Mouse (Mus musculus) CH12.LX (cell line): ENCODE measurements around the gene Stk39. TPM values are rescaled to one million over a fixed set of nuclear protein-coding genes. Genes with fewer than 3 reads are reported as not detected.

Source experiments
- DNase-seq: peaks from one replicate; pipeline ENCODE4 v3.0.0-alpha.2; 2013; ENCODE audit errors: extremely low read depth
- H3K27ac ChIP-seq: 2 replicates; pipeline ENCODE4 v1.5.1; 2012; ENCODE audit warnings: low read depth, mild to moderate bottlenecking, control low read depth, moderate library complexity; ENCODE audit not compliant: insufficient read depth
- H3K27me3 ChIP-seq: replicated peaks from 2 replicates; pipeline ENCODE3; 2012; ENCODE audit warnings: inconsistent platforms
- H3K36me3 ChIP-seq, 2 experiments: replicated peaks in 1 of 2; 2 replicates each; pipeline versions ENCODE3 to v1.6.1; 2012; ENCODE audit warnings: inconsistent platforms in 1 of 2, low read length in 1 of 2, mild to moderate bottlenecking in 1 of 2, mixed read lengths in 1 of 2, moderate library complexity in 1 of 2; ENCODE audit not compliant: control insufficient read depth in 1 of 2, insufficient read depth in 1 of 2
- H3K4me1 ChIP-seq, 2 experiments: 2 replicates each; pipeline ENCODE4 v1.6.1; 2012; ENCODE audit warnings: inconsistent platforms in 1 of 2, moderate library complexity in 1 of 2; ENCODE audit not compliant: insufficient read depth in 2 of 2, control insufficient read depth in 1 of 2
- H3K4me2 ChIP-seq: 2 replicates; pipeline ENCODE4 v1.6.1; 2012; ENCODE audit warnings: low read depth, mild to moderate bottlenecking, control low read depth; ENCODE audit not compliant: poor library complexity, insufficient read depth, severe bottlenecking
- H3K4me3 ChIP-seq, 3 experiments: fragments of 150-350 bp in 1 of 3; sonication (generic) in 1 of 3; replicated peaks in 1 of 3; 2 replicates each; pipeline versions ENCODE3 to v1.5.1; 2011 to 2012; ENCODE audit warnings: low read depth in 2 of 3, low read length in 2 of 3, mild to moderate bottlenecking in 2 of 3, moderate library complexity in 2 of 3, control low read depth in 1 of 3, improper control_type of control experiment in 1 of 3, inconsistent platforms in 1 of 3, mixed read lengths in 1 of 3; ENCODE audit not compliant: poor library complexity in 1 of 3
- H3K79me2 ChIP-seq: replicated peaks from 2 replicates; pipeline ENCODE4 v1.6.1; 2012; ENCODE audit warnings: mild to moderate bottlenecking, moderate library complexity; ENCODE audit not compliant: control insufficient read depth, poor library complexity, insufficient read depth, severe bottlenecking; ENCODE audit errors: extremely low read depth
- H3K9ac ChIP-seq: 2 replicates; pipeline ENCODE4 v1.6.1; 2012; ENCODE audit warnings: low read depth, mild to moderate bottlenecking, control low read depth, moderate library complexity; ENCODE audit not compliant: insufficient read depth
- H3K9me3 ChIP-seq: replicated peaks from 2 replicates; pipeline ENCODE3; 2012; ENCODE audit warnings: low read length, inconsistent platforms, mixed read lengths
- BHLHE40 ChIP-seq: IDR thresholded peaks from 2 replicates; pipeline ENCODE4 v1.6.1; 2011; ENCODE audit warnings: mild to moderate bottlenecking, low read depth, low read length, improper control_type of control experiment
- CHD2 ChIP-seq: IDR thresholded peaks from 2 replicates; pipeline ENCODE4 v1.6.1; 2011; ENCODE audit warnings: low read length, improper control_type of control experiment
- CTCF ChIP-seq, 2 experiments: IDR thresholded peaks in 1 of 2; conservative IDR thresholded peaks in 1 of 2; 2 replicates each; pipeline ENCODE4 v1.5.1; 2011 to 2012; ENCODE audit warnings: low read depth in 2 of 2, low read length in 2 of 2, improper control_type of control experiment in 1 of 2, inconsistent platforms in 1 of 2, mild to moderate bottlenecking in 1 of 2, moderate library complexity in 1 of 2
- ELF1 ChIP-seq: IDR thresholded peaks from 2 replicates; pipeline ENCODE4 v1.6.1; 2014; ENCODE audit warnings: low read depth, mild to moderate bottlenecking, inconsistent platforms, low read length, improper control_type of control experiment
- EP300 ChIP-seq: IDR thresholded peaks from 2 replicates; pipeline ENCODE4 v1.6.1; 2011; ENCODE audit warnings: low read length, improper control_type of control experiment
- ETS1 ChIP-seq: conservative IDR thresholded peaks from 2 replicates; pipeline ENCODE4 v1.6.1; 2012; ENCODE audit warnings: low read depth, mild to moderate bottlenecking, inconsistent platforms, low read length, improper control_type of control experiment, moderate library complexity
- HCFC1 ChIP-seq: IDR thresholded peaks from 2 replicates; pipeline ENCODE4 v1.6.1; 2012; ENCODE audit warnings: low read depth, mild to moderate bottlenecking, inconsistent platforms, low read length, improper control_type of control experiment
- KAT2A ChIP-seq: IDR thresholded peaks from 2 replicates; pipeline ENCODE4 v1.6.1; 2012; ENCODE audit warnings: low read length, improper control_type of control experiment, inconsistent platforms; ENCODE audit not compliant: insufficient replicate concordance
- MAFK ChIP-seq: IDR thresholded peaks from 2 replicates; pipeline ENCODE4 v1.6.1; 2011; ENCODE audit warnings: low read length, improper control_type of control experiment; ENCODE audit not compliant: insufficient replicate concordance
- MAX ChIP-seq: IDR thresholded peaks from 2 replicates; pipeline ENCODE4 v1.6.1; 2011; ENCODE audit warnings: low read length, improper control_type of control experiment
- MEF2A ChIP-seq: IDR thresholded peaks from 2 replicates; pipeline ENCODE4 v1.6.1; 2014; ENCODE audit warnings: low read depth, mild to moderate bottlenecking, inconsistent platforms, low read length, improper control_type of control experiment, borderline replicate concordance
- MXI1 ChIP-seq: IDR thresholded peaks from 2 replicates; pipeline ENCODE4 v1.6.1; 2011; ENCODE audit warnings: mild to moderate bottlenecking, low read depth, low read length, improper control_type of control experiment
- MYC ChIP-seq: IDR thresholded peaks from 2 replicates; pipeline ENCODE4 v1.6.1; 2011; ENCODE audit warnings: low read depth, mild to moderate bottlenecking, improper control_type of control experiment, low read length
- PAX5 ChIP-seq: IDR thresholded peaks from 2 replicates; pipeline ENCODE4 v1.6.1; 2012; ENCODE audit warnings: low read length, inconsistent platforms, mixed read lengths
- POLR2A ChIP-seq: IDR thresholded peaks from 2 replicates; pipeline ENCODE4 v1.6.1; 2011; ENCODE audit warnings: low read depth, mild to moderate bottlenecking, improper control_type of control experiment, low read length
- POLR2AphosphoS2 ChIP-seq: IDR thresholded peaks from 2 replicates; pipeline ENCODE4 v1.6.1; 2011; ENCODE audit warnings: low read depth, low read length, improper control_type of control experiment
- RAD21 ChIP-seq: IDR thresholded peaks from 2 replicates; pipeline ENCODE4 v1.6.1; 2011; ENCODE audit warnings: low read depth, mild to moderate bottlenecking, low read length, improper control_type of control experiment, moderate library complexity
- SIN3A ChIP-seq: IDR thresholded peaks from 2 replicates; pipeline ENCODE4 v1.6.1; 2012; ENCODE audit warnings: low read length, improper control_type of control experiment, inconsistent platforms
- SMC3 ChIP-seq: IDR thresholded peaks from 2 replicates; pipeline ENCODE4 v1.6.1; 2011; ENCODE audit warnings: low read depth, low read length, improper control_type of control experiment
- TCF12 ChIP-seq: IDR thresholded peaks from 2 replicates; pipeline ENCODE4 v1.6.1; 2014; ENCODE audit warnings: low read depth, mild to moderate bottlenecking, inconsistent platforms, low read length, improper control_type of control experiment
- USF1 ChIP-seq: IDR thresholded peaks from 2 replicates; pipeline ENCODE4 v1.6.1; 2014; ENCODE audit warnings: low read depth, mild to moderate bottlenecking, inconsistent platforms, low read length, improper control_type of control experiment
- USF2 ChIP-seq: conservative IDR thresholded peaks from 2 replicates; pipeline ENCODE4 v1.6.1; 2011; ENCODE audit warnings: low read depth, low read length, improper control_type of control experiment
- ZMIZ1 ChIP-seq: IDR thresholded peaks from 2 replicates; pipeline ENCODE4 v1.6.1; 2012; ENCODE audit warnings: low read depth, mild to moderate bottlenecking, inconsistent platforms, low read length, improper control_type of control experiment
- dilution Hi-C: fragments of 300-500 bp; cut with MboI; formaldehyde crosslinking; loops from 2 replicates; pipeline ENCODE4 v1.14.3; 2020; ENCODE audit warnings: low sequenced_read_pairs; ENCODE audit not compliant: extremely low pct_unique_long_range_greater_than_20kb, extremely low pct_ligation_motif_present
- in situ Hi-C: fragments of 300-500 bp; cut with MboI; formaldehyde crosslinking; loops from 3 replicates; pipeline ENCODE4 v1.14.3; 2019; ENCODE audit warnings: low sequenced_read_pairs, low pct_ligation_motif_present, low pct_unique_long_range_greater_than_20kb, mixed read lengths
- polyA plus RNA-seq: library from polyadenylated mRNA; unstranded; fragments of >175 nt; gene quantifications from 2 replicates; pipeline ENCODE4 v1.2.1, GENCODE M21; 2012; ENCODE audit warnings: low read depth; ENCODE audit not compliant: insufficient read length
- total RNA-seq, 2 experiments: library from RNA; depleted of rRNA; stranded (reverse); fragments of 300-350 nt in 1 of 2; fragments of >200 nt in 1 of 2; gene quantifications; 2 replicates each; pipeline ENCODE4 v1.2.3; 2012 to 2014

Stk39 gene
- total and polyA plus RNA-seq, 3 experiments, result not detected

GRCm38 (mm10) chr2:68298356-68298755 lies 173.7 kb downstream of the Stk39 start:
- Histone ChIP-seq H3K27ac (no peak overlapping the region), H3K4me1 (no peaks in the 10 kb centered on the region), H3K4me3 (no peak overlapping the region), H3K9me3 (peaks cover 60% of the 10 kb centered on the region), H3K9ac (no peak overlapping the region), H3K27me3 (no peaks in the 10 kb centered on the region), H3K79me2 (no peaks in the 10 kb centered on the region), H3K4me2 (no peak overlapping the region), H3K36me3 (no peaks in the 10 kb centered on the region)
- in situ Hi-C loops, result no loop called here
- DNase-seq, result no peak
- no peak for TF ChIP-seq POLR2AphosphoS2
- no peak for TF ChIP-seq POLR2A
- TF ChIP-seq MXI1, result no peak
- TF ChIP-seq SMC3, result no peak
- TF ChIP-seq KAT2A, result no peak
- TF ChIP-seq ETS1, result no peak
- no peak for TF ChIP-seq MAX
- no peak for TF ChIP-seq USF1
- TF ChIP-seq USF2, result no peak
- TF ChIP-seq HCFC1, result no peak
- no peak for TF ChIP-seq PAX5
- no peak for TF ChIP-seq MEF2A
- TF ChIP-seq BHLHE40, result no peak
- no peak for TF ChIP-seq TCF12
- no peak for TF ChIP-seq ZMIZ1
- dilution Hi-C loops, result no loop called here

- Histone ChIP-seq H3K27ac (no peak overlapping the region), H3K9me3 (peaks cover 64% of the 10 kb centered on the region), H3K36me3 (no peaks in the 10 kb centered on the region), H3K27me3 (no peaks in the 10 kb centered on the region), H3K9ac (no peak overlapping the region), H3K4me2 (no peak overlapping the region), H3K4me1 (no peaks in the 10 kb centered on the region), H3K79me2 (no peaks in the 10 kb centered on the region), H3K4me3 (no peak overlapping the region)
- in situ Hi-C loops (no loop called here), dilution Hi-C loops (no loop called here)
- TF ChIP-seq CHD2 (no peak), SIN3A (no peak), EP300 (no peak), RAD21 (no peak), ELF1 (no peak), MAFK (no peak), CTCF (conservative IDR thresholded peaks at IDR 0.05 in 1 of 2, IDR thresholded peaks at IDR 0.05 in 1 of 2; ENCODE audit: low read depth in 2 of 2, low read length in 2 of 2) (no peak), HCFC1 (no peak), POLR2AphosphoS2 (no peak), POLR2A (no peak), MYC (no peak)
- no peak for DNase-seq
These were observed 174.1 kb downstream of the Stk39 start for GRCm38 (mm10) chr2:68297955-68298354.
